ENCODE assay signal across 13 mouse cellular contexts in the genomic region with DNA sequence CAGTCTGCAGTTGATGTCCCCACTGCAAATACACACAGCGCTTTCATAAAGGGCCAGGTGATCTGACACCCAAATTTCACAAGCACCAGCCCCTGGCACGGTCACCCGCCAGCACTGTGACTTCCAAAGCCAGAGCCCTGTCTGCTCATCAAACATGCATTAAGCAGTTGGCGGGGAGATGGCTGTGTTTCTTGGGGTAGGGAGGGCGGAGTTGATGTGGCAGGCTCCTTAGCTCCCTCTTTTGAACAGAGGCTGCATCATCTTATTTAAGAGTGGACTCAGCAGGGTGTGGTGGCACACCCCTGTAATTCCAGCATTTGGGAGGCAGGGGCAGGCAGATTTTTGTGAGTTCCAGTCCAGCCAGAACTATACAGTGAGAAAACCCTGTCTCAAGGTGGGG.
DNase-seq lines count a peak whose midpoint lies in the region; ATAC-seq and TF ChIP-seq lines count a peak whose summit lies in the region.
"Had no signal": no experiment of that assay in that cellular context is flagged by ENCODE, and none has a peak within 500 bp of the region (broad histone marks: within the 10 kb centered on the region; RNA-seq: fewer than 3 reads in every experiment).

No protein-coding gene starts in this region.

- no peak for TF ChIP-seq EP300 in liver, postnatal 0 days (IDR thresholded peaks at IDR 0.05; ENCODE audit: low read depth)

- H3K9ac ChIP-seq in liver, postnatal 0 days (replicated peaks) = no peak overlapping the region
- no peak overlapping the region for H3K9ac ChIP-seq in liver, embryonic 12.5 days
- no peak overlapping the region for H3K9ac ChIP-seq in hindbrain, embryonic 13.5 days
- H3K9ac ChIP-seq in neural tube, embryonic 15.5 days (replicated peaks) = no peak overlapping the region
- H3K9ac ChIP-seq: intestine, embryonic 15.5 days; liver, embryonic 13.5 days had no signal

- no peak for TF ChIP-seq CTCF in liver, postnatal 0 days (IDR thresholded peaks at IDR 0.05; ENCODE audit: low read depth)

- DNase-seq in liver, postnatal 0 days = no peak
- DNase-seq in fat pad, adult 2 months (ENCODE audit: extremely low read depth, low read depth, low spot score) = peak; percentile 81
- DNase-seq in ovary, postnatal 10 days (ENCODE audit: low spot score) = no peak
- no peak for DNase-seq in natural killer cell, adult 2 months (ENCODE audit: low spot score in 2 of 2)
- no peak for DNase-seq in thymus, adult 18-20 months
- DNase-seq: adrenal gland, postnatal 10 days; cerebellum, adult 8-10 months; liver, embryonic 13.5 days had no signal

- H3K4me3 ChIP-seq in liver, postnatal 0 days (ENCODE audit: low read depth, low read length) = no peak overlapping the region
- H3K4me3 ChIP-seq in liver, embryonic 12.5 days = no peak overlapping the region
- no peak overlapping the region for H3K4me3 ChIP-seq in hindbrain, embryonic 13.5 days
- H3K4me3 ChIP-seq in neural tube, embryonic 15.5 days (replicated peaks) = no peak overlapping the region
- H3K4me3 ChIP-seq: heart, embryonic 12.5 days; intestine, embryonic 15.5 days; liver, embryonic 13.5 days had no signal

- peaks cover 31% of the 10 kb centered on the region for H3K36me3 ChIP-seq in liver, postnatal 0 days (replicated peaks; ENCODE audit: insufficient read depth, low read length)
- peaks cover 67% of the 10 kb centered on the region for H3K36me3 ChIP-seq in liver, embryonic 12.5 days
- H3K36me3 ChIP-seq in hindbrain, embryonic 13.5 days = 0 out of 2 replicates have a peak, but pooled peaks cover 4% of the 10 kb centered on the region
- peaks cover 9% of the 10 kb centered on the region; the same call in 1 of the 2 replicates for H3K36me3 ChIP-seq in neural tube, embryonic 15.5 days

- no peak overlapping the region for H3K4me2 ChIP-seq in liver, postnatal 0 days (ENCODE audit: low read depth, low read length)
- no peak overlapping the region for H3K4me2 ChIP-seq in liver, embryonic 12.5 days
- H3K4me2 ChIP-seq in hindbrain, embryonic 13.5 days = no peak overlapping the region
- no peak overlapping the region for H3K4me2 ChIP-seq in neural tube, embryonic 15.5 days
- H3K4me2 ChIP-seq: heart, embryonic 12.5 days; intestine, embryonic 15.5 days; liver, embryonic 13.5 days had no signal

- 88% methylated on average over 5 of the region's 5 CpGs for WGBS in liver, postnatal 0 days (ENCODE audit: insufficient replicate concordance)
- 85% methylated on average over 5 of the region's 5 CpGs for WGBS in liver, embryonic 12.5 days (ENCODE audit: insufficient replicate concordance)
- WGBS in hindbrain, embryonic 13.5 days = 31% methylated on average over 5 of the region's 5 CpGs
- WGBS in neural tube, embryonic 15.5 days = 33% methylated on average over 5 of the region's 5 CpGs

- no peaks in the 10 kb centered on the region for H3K9me3 ChIP-seq in liver, postnatal 0 days (ENCODE audit: low read length)
- no peaks in the 10 kb centered on the region for H3K9me3 ChIP-seq in liver, embryonic 12.5 days (replicated peaks)
- no peaks in the 10 kb centered on the region for H3K9me3 ChIP-seq in hindbrain, embryonic 13.5 days
- H3K9me3 ChIP-seq in neural tube, embryonic 15.5 days (replicated peaks) = no peaks in the 10 kb centered on the region
- H3K9me3 ChIP-seq: heart, embryonic 12.5 days; intestine, embryonic 15.5 days; liver, embryonic 13.5 days had no signal

- H3K27me3 ChIP-seq in liver, postnatal 0 days (ENCODE audit: insufficient read depth, low read length) = no peaks in the 10 kb centered on the region
- no peaks in the 10 kb centered on the region for H3K27me3 ChIP-seq in liver, embryonic 12.5 days (replicated peaks)
- no peaks in the 10 kb centered on the region for H3K27me3 ChIP-seq in hindbrain, embryonic 13.5 days
- H3K27me3 ChIP-seq in neural tube, embryonic 15.5 days (replicated peaks) = no peaks in the 10 kb centered on the region
- H3K27me3 ChIP-seq: heart, embryonic 12.5 days; intestine, embryonic 15.5 days; liver, embryonic 13.5 days had no signal

- H3K4me1 ChIP-seq in liver, postnatal 0 days (ENCODE audit: insufficient read depth) = peaks cover 10% of the 10 kb centered on the region
- H3K4me1 ChIP-seq in liver, embryonic 12.5 days = peaks cover 31% of the 10 kb centered on the region
- H3K4me1 ChIP-seq in hindbrain, embryonic 13.5 days (replicated peaks) = peaks cover 67% of the 10 kb centered on the region
- peaks cover 30% of the 10 kb centered on the region for H3K4me1 ChIP-seq in neural tube, embryonic 15.5 days

- no peak overlapping the region for H3K27ac ChIP-seq in liver, postnatal 0 days (ENCODE audit: low read depth)
- H3K27ac ChIP-seq in liver, embryonic 12.5 days = no peak overlapping the region
- peak overlapping the region; percentile 45 for H3K27ac ChIP-seq in hindbrain, embryonic 13.5 days
- no peak overlapping the region for H3K27ac ChIP-seq in neural tube, embryonic 15.5 days (replicated peaks)
- H3K27ac ChIP-seq: intestine, embryonic 15.5 days; liver, embryonic 13.5 days had no signal

- peak; percentile 57 for ATAC-seq in liver, postnatal 0 days
- ATAC-seq in liver, embryonic 12.5 days = no peak
- peak; percentile 48; the same call in 1 of the 2 replicates for ATAC-seq in hindbrain, embryonic 13.5 days (ENCODE audit: low FRiP score)
- ATAC-seq in neural tube, embryonic 15.5 days (ENCODE audit: low FRiP score) = 0 out of 2 replicates have a peak, but pooled peaks have one; percentile 10
- ATAC-seq: intestine, embryonic 15.5 days had no signal
